Mouse (Mus musculus) bone marrow macrophage, adult 2 months (primary cell): ENCODE results near the gene Rock2.

Experiments
- CTCF ChIP-seq: IDR thresholded peaks from 2 replicates; pipeline ENCODE4 v1.5.1; 2012; ENCODE audit warnings: low read depth, mild to moderate bottlenecking, low read length, moderate library complexity
- POLR2A ChIP-seq: IDR thresholded peaks from 2 replicates; pipeline ENCODE4 v1.6.1; 2012; ENCODE audit warnings: mild to moderate bottlenecking, low read depth, low read length, borderline replicate concordance

- no peak for TF ChIP-seq CTCF
- TF ChIP-seq POLR2A = no peak
These were observed 105.9 kb downstream of the Rock2 start for GRCm38 (mm10) chr12:17000628-17001027.
